Mouse (Mus musculus): Measurements from ENCODE around the gene Mrps6. TPM values are rescaled to one million over a fixed set of nuclear protein-coding genes. Genes with fewer than 3 reads are reported as not detected.
A peak's percentile ranks its signal among the peaks of the same experiment; 100 is the strongest.
"Not testable (repeated sequence)": the region's sequence is repeated elsewhere in the genome, so short reads cannot be mapped to it uniquely, and the experiment has no call there.

Mrps6 gene
- total RNA-seq, 2 experiments from 2014 or later = 53.8 to 54.7 TPM

DNA sequence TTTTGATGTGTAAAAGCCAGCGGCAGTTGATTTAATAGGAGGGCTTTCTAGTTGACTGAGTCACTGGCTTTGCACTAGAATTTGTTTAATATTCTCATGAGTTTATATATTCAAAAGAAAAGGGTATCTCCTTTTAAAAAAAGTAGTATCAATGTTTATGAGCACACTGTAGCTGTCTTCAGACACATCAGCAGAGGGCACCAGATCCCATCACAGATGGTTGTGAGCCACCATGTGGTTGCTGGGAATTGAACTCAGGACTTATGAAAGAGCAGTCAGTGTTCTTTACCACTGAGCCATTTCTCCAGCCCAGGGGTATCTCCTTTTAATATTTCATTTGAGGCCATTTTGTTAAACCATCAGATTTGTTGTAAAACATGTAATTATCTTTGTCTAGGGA is 4.8 kb downstream of the Mrps6 start:
- DNase-seq = no peak

DNA sequence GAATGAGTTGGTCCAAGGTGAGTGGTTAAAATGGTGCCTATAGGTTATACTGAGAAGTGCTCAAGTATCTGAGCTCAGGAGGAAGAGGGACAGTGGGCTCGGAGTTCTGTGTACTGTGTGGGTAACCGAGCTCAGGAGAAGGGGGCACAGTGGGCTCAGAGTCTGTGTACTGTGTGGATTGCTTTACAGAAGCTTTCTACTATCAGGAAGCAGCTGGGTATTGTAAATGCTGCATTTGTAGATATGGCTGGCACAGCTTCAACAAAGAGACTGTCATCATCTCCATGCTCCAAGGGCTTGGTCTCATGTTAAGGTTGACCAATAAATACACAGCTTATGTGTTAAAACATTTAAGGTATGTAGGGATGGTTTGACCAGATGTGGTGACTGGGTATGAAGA is 6.7 kb downstream of the Mrps6 start:
- DNase-seq = no peak

DNA sequence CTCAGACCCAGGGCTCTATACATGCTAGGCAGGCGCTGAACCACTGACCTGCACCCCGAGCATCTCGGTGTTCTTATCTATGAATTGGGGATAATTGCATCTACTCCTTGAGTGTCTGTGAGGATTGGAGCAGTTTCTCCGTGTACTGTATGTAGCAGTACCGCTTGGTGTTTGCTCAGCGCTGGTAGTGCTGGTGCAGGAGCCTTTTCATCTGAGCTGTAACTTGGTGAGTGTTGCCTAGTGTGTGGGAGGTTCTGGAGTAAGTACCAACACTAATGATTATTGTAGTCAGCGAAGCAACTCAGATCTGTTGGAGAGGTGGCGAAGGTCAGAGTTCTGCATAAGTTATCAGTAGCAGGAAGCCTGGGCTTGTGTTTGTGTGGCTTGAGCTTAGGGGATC is 12.3 kb downstream of the Mrps6 start:
- DNase-seq = no peak

DNA sequence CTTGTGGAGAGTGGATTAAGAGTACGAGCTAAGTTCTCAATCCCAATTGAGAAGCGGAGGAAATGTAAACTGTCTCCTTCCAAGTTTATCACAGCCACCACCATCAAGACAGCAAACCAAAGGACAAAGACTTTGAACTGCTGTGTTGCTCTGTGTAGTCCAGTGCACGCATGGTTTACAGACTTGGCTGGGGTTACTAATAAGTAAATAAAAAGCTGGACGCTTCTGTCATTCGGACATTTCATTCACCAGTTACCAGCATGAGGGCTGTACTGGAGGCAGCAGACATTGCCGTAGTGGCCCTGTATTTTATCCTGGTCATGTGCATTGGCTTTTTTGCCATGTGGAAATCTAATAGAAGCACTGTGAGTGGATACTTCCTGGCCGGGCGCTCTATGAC is 18.7 kb downstream of the Mrps6 start:
- no peak for DNase-seq

DNA sequence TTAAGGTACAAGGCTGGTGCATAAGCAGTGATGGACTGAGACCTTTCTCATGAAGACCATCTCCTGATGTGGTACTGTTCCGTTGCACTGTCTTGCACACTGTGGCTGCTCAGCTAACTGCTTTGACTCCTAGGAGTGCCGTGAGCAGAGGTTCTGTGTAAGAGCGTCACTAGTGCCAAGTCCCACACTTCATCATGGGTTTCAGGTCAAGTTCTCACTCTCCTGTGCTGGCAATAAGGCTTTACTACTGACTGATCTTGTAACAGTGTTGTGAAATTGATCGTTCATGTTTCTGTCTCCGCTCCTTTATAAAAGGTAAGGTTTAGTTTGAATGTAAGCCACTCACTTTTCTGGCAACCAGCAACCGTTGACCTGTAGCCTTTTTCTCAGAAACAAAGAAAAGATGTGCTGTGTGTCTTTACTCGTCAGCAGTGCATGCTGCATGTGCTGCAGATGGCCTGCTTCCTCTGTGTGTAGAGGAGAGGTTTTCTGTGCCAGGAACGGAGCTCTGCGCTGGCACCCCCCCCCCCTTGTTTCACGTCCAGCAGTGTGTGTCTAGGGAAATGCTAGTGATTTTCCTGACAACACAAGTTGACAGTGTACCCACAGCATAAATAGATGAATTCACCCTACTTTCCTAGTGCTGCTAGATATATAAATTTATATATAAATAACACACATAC is 25.8 kb downstream of the Mrps6 start:
- no peak for DNase-seq

DNA sequence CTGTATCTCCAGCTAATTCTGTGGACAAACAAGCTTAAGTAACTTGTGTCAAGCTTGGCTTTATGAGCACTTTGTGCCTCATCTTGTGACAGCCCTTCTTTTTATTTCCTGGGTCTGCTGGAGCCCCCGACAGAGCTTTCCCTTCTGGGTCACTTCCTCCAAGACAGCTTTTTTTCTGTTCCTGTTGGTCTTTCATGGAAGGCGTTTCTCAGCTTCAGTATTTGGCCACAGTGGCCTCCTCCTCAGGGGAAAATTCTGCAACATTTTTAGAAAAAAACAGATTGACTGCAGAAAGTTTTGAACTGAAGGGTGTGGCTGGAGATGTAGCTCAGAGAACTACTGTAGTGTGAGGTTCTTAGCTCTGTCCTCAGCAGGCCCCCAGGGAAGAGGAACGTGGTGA is 31.2 kb downstream of the Mrps6 start:
- no peak for DNase-seq

DNA sequence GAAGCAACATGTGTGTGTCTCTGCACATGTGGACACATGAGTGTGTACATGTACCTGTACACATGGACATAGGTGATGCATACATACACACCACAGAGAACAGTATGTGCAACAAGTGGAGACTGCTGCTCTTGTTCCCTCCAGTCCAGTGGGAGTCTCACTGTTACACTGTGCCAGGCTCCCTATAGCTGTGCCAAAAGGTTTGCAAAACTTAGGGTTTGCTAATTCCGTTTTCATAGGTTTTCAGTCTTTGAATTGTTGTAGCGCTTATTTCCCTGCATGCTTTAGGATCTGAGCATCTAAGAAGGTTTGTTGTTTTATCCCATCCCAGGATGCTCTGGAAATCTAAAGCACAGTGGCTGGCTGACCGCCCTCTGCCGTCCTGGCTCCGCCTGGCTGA is 33.8 kb downstream of the Mrps6 start:
- DNase-seq = no peak

DNA sequence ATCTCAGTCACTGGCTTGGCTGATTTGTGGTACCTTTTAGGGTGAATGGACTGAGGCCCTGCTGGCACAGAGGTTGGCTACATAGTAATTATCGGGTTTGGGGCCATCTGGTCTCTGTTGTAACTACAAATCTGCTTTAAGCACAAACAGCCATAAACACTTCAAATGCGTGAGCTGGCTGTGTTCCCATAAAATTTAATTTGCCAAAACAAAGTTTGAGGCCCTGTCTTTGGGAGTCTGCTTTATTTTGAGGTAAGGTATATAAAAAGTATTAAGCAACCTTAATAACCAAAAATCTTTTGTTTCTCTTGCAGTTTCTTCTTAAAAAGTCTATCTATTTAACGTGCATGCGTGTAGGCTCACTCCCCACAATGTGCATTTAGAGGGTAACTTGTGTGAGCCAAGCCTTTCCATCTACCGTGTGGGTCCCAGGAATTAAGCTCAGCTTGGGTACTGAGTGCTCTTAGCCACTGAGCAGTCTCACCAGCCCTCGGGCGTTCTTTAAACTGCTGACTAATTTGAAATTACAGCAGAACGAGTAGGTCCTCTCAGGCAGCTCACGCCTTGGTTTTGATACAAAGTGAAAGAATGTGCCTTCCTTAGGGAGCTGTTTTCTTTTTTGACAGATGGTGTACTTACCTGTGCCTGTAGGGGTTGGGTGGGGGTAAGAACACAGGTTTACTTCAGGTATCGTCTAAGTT is 40.4 kb downstream of the Mrps6 start:
- no peak for DNase-seq

DNA sequence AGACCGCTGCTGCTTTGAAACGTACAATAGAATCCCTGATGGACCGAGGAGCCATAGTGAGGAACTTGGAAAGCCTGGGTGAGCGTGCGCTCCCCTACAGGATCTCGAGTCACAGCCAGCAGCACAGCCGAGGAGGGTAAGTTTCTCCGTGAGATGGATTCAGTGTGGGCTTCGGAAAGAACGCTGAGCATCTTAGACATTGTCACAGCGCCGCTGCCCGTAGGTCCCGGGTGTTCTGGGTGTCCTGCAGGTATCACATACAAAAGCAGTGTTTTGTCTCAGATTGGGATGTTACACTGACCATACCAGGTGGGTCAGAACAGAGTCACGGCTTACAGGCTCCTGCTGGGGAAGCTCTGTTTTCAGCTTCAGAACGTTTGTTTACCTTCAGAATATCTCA is 41.5 kb downstream of the Mrps6 start:
- DNase-seq = no peak

DNA sequence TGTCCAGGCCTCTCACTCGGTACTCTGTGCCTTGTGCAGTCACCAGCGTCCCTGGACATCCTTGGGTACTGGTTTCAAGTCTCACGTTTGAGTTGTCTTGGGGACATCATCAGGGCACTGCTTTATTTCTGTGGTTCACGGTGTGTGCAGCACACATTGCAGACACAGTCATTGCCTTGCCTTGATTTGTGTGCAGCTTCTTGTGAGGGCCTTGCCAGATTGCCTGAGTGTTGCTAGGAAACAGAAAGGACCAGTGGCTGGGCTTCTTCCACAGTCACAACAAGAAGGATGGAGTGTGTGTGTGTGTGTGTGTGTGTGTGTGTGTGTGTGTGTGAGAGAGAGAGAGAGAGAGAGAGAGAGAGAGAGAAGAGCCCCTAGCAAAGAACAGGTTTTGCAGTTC is 42.0 kb downstream of the Mrps6 start:
- no peak for DNase-seq

DNA sequence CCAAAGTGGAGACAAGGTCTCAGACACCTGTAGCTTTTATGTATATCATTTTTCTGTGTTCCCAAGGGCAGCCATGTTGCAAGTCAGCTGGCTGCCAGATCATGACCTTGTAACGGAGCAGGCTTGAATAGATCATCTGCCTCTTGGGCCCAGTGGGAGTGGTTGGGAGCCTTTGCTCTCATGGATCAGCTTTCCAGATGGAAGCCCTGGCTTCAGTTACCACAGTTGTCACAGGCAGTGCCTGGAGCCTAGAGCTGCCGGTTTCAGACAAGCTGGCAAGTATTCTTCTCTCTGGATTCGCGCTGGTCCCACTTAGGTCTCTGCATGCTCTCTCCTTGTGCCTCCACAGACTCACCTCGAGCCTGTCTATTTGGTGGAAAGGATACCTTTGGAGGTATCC is 44.0 kb downstream of the Mrps6 start:
- no peak for DNase-seq

DNA sequence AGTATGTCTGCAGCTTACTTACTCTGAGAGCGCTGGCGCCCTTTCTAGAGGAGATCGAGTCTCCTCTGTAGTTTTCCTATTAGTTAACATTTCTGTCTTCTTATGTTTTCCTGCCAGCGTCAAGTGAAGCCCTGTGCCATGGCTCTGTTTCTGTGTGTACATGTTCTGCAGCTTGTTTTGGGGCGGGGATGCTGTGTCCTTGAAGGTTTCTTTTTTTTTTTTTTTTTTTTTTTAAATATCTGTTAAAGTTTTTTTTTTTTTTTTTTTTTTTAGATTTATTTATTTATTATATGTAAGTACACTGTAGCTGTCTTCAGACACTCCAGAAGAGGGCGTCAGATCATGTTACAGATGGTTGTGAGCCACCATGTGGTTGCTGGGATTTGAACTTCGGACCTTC is 44.9 kb downstream of the Mrps6 start:
- DNase-seq = not testable (repeated sequence)

DNA sequence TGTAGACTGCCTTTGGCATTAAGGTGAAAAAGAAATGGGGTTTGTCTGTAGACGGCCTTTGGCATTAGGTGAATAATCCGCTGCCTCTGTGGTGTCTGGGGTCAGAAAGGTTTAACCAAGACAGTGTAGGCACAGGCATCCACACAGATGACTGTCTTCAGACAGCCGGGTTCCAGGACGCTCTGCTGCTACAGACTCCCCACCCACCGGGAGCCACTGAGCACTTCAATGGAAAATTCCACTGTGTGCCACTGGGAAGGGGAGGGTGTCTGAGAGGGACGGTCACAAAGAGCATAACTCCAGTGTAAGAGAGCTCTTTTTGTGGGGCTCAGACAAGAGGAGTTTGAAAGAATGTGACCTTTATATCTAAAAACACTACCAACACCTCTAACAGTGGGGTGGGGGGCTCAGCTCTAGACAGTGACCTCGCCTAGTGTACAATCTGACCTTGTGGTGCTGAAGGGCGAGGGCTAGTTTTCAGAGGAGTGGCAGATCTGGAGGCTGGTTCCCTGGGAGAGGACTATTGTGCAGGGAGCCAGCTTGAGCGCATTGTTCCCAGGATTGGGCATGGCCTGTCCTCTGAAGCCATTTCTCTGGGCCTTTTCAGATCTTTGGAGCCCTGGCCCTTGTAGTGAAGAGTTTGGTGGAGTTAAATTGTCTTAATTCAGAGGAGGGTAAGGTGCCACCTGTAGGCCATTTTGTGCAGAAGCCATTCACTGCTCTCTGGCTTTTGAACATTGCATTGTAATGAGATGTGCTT is 45.7 kb downstream of the Mrps6 start:
- DNase-seq = peak; percentile 34

DNA sequence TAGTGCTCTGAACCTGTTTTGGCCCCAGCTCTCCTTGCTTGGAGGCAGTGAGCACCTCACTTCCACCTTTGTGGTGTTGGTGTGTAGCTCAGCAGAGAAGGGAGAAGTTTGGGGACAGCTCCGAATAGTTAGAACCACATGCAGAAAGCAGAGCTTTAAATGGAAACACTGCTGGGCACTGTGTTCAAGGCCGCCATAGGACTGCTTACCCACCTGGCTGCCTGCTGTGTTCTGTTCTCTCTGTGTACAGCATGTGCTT is 46.2 kb downstream of the Mrps6 start:
- DNase-seq = no peak

DNA sequence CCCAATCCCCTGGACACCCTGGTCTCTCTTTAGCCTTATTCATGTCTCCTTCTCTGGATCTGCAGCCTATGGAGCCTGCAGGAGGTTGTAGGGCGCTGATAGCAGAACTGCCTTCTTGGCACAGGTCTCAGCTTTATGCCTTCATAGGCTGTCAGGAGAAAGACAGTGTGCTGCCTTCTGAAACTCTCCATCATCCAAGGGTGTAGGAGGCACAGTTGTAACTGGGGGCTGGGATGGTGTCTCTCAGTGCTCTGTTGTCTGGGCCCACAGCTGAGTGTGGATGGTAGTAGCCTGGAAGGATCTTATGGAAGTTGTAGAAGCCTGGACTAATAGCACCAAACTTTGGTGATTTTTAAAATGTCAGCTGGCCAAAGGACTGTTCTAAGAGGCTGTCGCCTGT is 46.9 kb downstream of the Mrps6 start:
- no peak for DNase-seq

DNA sequence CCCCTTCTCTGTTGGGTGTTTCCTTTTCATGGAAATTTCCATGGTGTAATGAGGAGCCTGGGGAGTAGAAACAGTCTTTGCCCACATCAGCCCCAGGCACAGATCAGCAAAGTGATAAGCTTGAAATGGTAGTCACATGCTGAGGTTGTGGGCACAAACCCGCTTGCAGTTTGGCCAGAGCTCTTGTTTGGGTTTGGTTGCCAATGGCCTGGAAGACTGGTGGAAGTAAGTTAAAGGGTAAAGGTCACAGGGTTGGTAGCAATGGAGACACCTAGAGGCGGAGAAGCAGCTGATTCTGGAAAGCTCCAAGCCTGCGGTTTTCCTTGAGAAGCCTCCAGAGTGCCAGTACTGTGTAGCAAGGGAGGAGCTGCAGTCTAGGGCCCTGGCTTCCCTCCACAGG is 47.6 kb downstream of the Mrps6 start:
- no peak for DNase-seq

DNA sequence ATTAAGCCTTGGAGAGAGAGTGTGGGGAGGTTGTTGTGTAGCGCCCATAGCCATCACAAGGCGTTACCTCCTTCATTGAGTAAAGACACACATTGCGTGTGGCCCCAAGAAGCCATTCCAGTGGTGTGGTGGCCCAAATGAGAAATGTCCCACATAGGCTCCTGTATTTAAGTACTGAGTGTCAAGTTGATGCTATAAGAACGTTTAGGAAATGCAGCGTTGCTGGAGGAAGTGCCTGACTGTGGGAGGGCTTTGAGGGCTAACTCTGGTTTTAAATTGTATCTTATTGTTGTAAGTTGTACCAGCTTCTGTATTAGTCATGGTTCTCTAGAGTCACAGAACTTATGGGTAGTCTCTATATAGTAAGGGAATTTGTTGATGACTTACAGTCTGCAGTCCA is 49.3 kb downstream of the Mrps6 start:
- DNase-seq = no peak

DNA sequence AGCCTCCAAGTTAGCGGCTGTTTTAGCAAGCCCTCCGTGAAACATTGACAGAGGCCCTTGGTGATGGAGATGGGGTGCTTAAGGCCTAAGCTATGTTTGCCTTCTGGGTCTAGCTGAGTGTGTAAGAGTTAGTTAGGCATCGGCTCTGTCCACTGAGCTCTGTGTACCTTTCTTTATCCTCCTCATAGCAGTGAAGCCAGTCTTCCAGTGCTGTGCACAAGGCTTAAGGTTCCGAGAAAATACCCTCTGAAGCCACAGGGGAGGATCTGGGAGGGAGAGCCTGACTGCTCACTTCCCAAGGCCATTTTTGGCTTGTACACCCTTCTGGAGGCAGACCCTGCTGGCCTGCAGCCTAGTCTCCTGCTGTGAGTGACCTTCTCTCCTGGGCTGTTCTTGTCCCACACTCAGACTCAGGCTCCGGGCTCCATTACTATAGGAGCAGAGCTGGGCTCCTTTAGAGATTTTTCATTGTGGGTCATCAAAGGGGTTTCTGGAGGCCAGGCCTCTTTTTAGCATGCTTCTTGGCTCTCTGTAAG is 56.7 kb downstream of the Mrps6 start:
- DNase-seq = peak; percentile 78

DNA sequence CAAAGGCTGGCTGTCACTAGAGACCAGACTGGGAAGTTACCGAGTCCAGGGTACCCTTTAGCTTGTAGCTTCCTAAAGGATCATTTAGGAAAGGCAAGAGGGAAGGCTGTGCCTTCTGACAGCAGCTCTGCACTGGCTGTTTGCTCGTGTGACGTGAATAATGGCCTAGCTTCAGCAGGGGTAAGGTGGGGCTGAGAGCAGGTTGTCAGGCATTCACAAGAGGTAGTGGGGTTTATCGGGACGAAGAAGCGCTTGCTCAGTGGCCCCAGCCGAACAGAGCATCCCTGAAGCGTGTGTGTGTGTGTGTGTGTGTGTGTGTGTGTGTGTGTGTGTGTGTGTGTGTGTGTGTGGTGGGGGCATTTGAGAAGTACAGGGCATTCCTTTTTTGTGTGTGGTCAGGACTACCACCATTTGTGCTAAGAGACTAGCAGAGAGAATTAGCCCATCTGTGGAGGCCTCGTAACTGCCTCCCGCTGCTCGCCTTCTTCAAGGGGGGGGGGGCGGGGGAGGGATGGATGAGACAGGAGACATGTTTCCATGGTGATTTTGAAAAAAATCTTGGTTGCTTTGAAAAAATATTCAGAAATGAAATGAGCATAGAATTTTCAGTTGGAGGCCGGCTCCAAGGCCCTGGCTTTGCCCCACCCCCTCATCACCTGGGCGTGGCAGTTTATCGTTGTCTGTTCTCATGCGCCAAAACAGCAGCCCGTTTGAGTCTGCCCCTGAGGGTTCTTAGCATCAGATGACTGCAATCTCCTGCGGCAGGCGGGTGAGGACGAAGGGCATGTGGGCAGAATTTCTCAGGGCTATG is 57.7 kb downstream of the Mrps6 start:
- DNase-seq = no peak

DNA sequence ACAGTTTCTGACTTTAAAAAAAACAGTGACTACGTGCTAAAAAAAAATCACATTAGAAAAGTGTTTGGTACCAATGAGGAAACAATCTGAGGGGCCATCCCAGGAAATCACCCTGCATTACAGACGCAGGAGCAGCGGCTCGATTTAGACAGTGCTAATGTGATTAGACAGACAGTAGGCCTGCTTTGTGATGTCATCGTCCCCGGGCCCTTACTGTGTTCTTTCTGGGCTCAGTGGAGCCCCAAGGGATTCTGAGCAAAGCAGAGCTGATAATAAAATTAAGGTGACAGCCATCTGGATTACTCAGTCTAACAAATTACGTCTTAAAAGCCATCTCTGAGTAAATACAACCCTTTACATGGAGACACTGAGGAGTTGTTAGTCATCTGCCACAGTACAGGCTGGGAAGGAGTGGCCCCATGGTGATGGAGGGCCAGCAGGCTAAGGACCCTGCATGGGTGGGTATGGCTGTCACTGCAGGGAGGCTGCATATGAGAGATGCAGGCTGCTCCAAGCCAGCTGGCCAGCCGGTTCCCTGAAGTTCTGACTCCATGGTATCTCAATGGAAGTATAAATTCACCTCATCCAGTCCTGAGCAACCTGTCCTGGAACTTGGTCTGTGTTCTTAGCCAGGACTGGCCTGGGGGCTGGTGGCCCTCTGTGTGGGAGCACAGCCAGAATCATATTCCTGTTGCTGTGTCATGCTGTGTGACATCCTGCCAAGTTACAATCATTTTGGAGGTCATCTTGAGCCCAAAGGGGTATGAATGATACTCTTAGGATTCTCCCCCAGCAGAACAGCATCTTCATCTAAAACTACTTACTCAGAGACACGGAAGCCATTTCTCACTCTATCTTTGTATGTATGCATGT is 59.5 kb downstream of the Mrps6 start:
- DNase-seq = no peak

DNA sequence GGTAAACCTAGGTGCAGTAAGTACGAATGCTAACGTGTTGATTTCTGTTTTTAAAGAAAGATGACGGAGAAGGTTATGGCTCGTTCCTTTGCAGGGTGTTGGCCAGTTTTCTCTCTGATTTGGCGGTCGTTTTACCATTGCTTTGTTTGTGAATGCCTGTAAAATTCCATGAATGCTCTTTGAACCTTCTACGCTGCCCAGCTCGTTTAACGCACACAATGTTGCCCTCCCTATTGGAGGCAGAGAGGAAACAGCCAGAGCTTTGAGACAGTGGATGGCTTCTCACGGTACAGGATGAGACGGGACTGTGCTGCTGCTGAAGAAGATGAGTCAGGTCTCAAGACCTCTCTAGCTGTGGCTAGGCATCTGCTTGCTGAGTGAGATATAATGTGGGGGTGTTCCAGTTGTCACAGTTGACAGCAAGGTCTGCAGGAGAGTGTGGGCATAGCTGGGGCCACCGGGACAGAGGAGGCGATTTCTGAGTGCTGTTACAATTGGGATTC is 61.0 kb downstream of the Mrps6 start:
- no peak for DNase-seq

Data from heart, postnatal 4 days (tissue).